8 mouse cellular contexts compared by ENCODE assay signal in genomic region chr1:118310780-118311621, GRCm38 (mm10). TPM values are rescaled to one million over a fixed set of nuclear protein-coding genes. Genes with fewer than 3 reads are reported as not detected.
DNase-seq lines count a peak whose midpoint lies in the region; ATAC-seq and TF ChIP-seq lines count a peak whose summit lies in the region.

No protein-coding gene starts in this region.

- H3K4me3 ChIP-seq in E14TG2a.4 (replicated peaks; ENCODE audit: low read length) = peak overlapping the region; percentile 99
- peak overlapping the region; percentile 85 for H3K4me3 ChIP-seq in forebrain, embryonic 13.5 days
- peak overlapping the region; percentile 90 for H3K4me3 ChIP-seq in neural tube, embryonic 15.5 days (replicated peaks)

- H3K4me1 ChIP-seq in E14TG2a.4 (replicated peaks; ENCODE audit: low read depth, low read length) = peaks cover 16% of the 10 kb centered on the region
- peaks cover 9% of the 10 kb centered on the region for H3K4me1 ChIP-seq in forebrain, embryonic 13.5 days
- peaks cover 14% of the 10 kb centered on the region for H3K4me1 ChIP-seq in neural tube, embryonic 15.5 days

- peak overlapping the region; percentile 85 for H3K9ac ChIP-seq in forebrain, embryonic 13.5 days
- peak overlapping the region; percentile 85 for H3K9ac ChIP-seq in neural tube, embryonic 15.5 days (replicated peaks)

- intact Hi-C loops in heart, postnatal 14 days (cut with DNase I) = loop anchor here (10.0 kb wide), 1 partner anchor 1194 kb away; the partner anchor contains the start of gene Ralb

- peak; percentile 81 for DNase-seq in c-Kit-positive CD71-positive TER-119-positive erythroid progenitor cells, embryonic 14.5 days (ENCODE audit: low spot score)
- DNase-seq in heart, postnatal 14 days = peak; percentile 92
- DNase-seq in layer of hippocampus, adult 11-12 months (ENCODE audit: low spot score) = peak; percentile 88
- DNase-seq in lung, adult 18-20 months = peak; percentile 86 to 89
- peak; percentile 91 for DNase-seq in testis, postnatal 14 days (ENCODE audit: low spot score)

- 0 out of 2 replicates have a peak, but pooled peaks cover 3% of the 10 kb centered on the region for H3K27me3 ChIP-seq in E14TG2a.4 (ENCODE audit: insufficient read depth, low read length)
- peaks cover 6% of the 10 kb centered on the region; the same call in 1 of the 2 replicates for H3K27me3 ChIP-seq in forebrain, embryonic 13.5 days
- H3K27me3 ChIP-seq in neural tube, embryonic 15.5 days (replicated peaks) = peaks cover 4% of the 10 kb centered on the region; the same call in 1 of the 2 replicates

- 0% methylated on average over 67 of the region's 67 CpGs for WGBS in forebrain, embryonic 13.5 days
- under 1% methylated on average over 66 of the region's 67 CpGs for WGBS in neural tube, embryonic 15.5 days

- peak; percentile 99 for ATAC-seq in forebrain, embryonic 13.5 days
- peak; percentile 99 for ATAC-seq in neural tube, embryonic 15.5 days (ENCODE audit: low FRiP score)

- no peak for TF ChIP-seq CTCF in E14TG2a.4 (conservative IDR thresholded peaks at IDR 0.05; ENCODE audit: low read length)

- peak overlapping the region; percentile 93 for H3K27ac ChIP-seq in forebrain, embryonic 13.5 days
- H3K27ac ChIP-seq in neural tube, embryonic 15.5 days (replicated peaks) = peak overlapping the region; percentile 93

- H3K4me2 ChIP-seq in forebrain, embryonic 13.5 days = peak overlapping the region; percentile 77
- H3K4me2 ChIP-seq in neural tube, embryonic 15.5 days = peak overlapping the region; percentile 77

- H3K36me3 ChIP-seq in E14TG2a.4 (ENCODE audit: insufficient read depth, low read length) = peaks cover 23% of the 10 kb centered on the region
- peaks cover 15% of the 10 kb centered on the region for H3K36me3 ChIP-seq in forebrain, embryonic 13.5 days (ENCODE audit: poor library complexity, severe bottlenecking)
- H3K36me3 ChIP-seq in neural tube, embryonic 15.5 days = peaks cover 14% of the 10 kb centered on the region

- no peaks in the 10 kb centered on the region for H3K9me3 ChIP-seq in E14TG2a.4 (ENCODE audit: low read length)
- no peaks in the 10 kb centered on the region for H3K9me3 ChIP-seq in forebrain, embryonic 13.5 days (replicated peaks)
- no peaks in the 10 kb centered on the region for H3K9me3 ChIP-seq in neural tube, embryonic 15.5 days (replicated peaks)

RNA-seq across cellular contexts. Expression of gene Tsn, which starts 0.5 kb away (rescaled TPM):
- 495 and 500 TPM in 2 replicates for polyA plus RNA-seq in forebrain, embryonic 13.5 days (2015; fragmentation: Nextera tagmentation; extraction: Ambion mirVana)
- total RNA-seq in heart, postnatal 14 days (2021) = 10 to 100 TPM; 68.1 to 69.7 TPM
- polyA plus RNA-seq in neural tube, embryonic 15.5 days (2015; fragmentation: Nextera tagmentation; extraction: Ambion mirVana) = 395 and 434 TPM in 2 replicates

RNA-seq across cellular contexts. Expression of gene Nifk, which starts 10.6 kb away (rescaled TPM):
- polyA plus RNA-seq in forebrain, embryonic 13.5 days (2015; fragmentation: Nextera tagmentation; extraction: Ambion mirVana) = 72.0 and 77.1 TPM in 2 replicates
- total RNA-seq in heart, postnatal 14 days (2021) = 10 to 100 TPM; 15.8 to 19.8 TPM
- 60.4 and 71.9 TPM in 2 replicates for polyA plus RNA-seq in neural tube, embryonic 15.5 days (2015; fragmentation: Nextera tagmentation; extraction: Ambion mirVana)

Comparison
In these comparisons a context has a peak if more than half of its experiments do, and no peak if none do; other contexts are left out.
1. Peak in every context shown above with its lines: DNase-seq, ATAC-seq, H3K4me3 ChIP-seq and H3K27ac ChIP-seq.